Mouse (Mus musculus) G1E (cell line): ENCODE measurements around the gene Dync1h1. TPM values are rescaled to one million over a fixed set of nuclear protein-coding genes. Genes with fewer than 3 reads are reported as not detected.

Source experiments
- ATAC-seq: 2 replicates; pipeline ENCODE4 v1.8.0; 2016; ENCODE audit warnings: mild to moderate bottlenecking; ENCODE audit not compliant: insufficient number of reproducible peaks, poor library complexity, low FRiP score, severe bottlenecking; ENCODE audit errors: extremely low read depth
- DNase-seq: peaks from one replicate; pipeline ENCODE4 v3.0.0; 2012; ENCODE audit warnings: low spot score
- H3K27me3 ChIP-seq: 2 replicates; pipeline ENCODE4 v1.6.1; 2012; ENCODE audit warnings: mild to moderate bottlenecking, low read length, inconsistent platforms; ENCODE audit not compliant: insufficient read depth
- H3K36me3 ChIP-seq: replicated peaks from 2 replicates; pipeline ENCODE3; 2012; ENCODE audit warnings: mild to moderate bottlenecking, inconsistent platforms
- H3K4me1 ChIP-seq: 2 replicates; pipeline ENCODE4 v1.6.1; 2012; ENCODE audit warnings: low read depth, low read length, inconsistent platforms, mixed read lengths; ENCODE audit not compliant: insufficient read depth
- H3K4me3 ChIP-seq: 2 replicates; pipeline ENCODE4 v1.5.1; 2012; ENCODE audit warnings: low read depth, mild to moderate bottlenecking, inconsistent platforms, low read length, moderate library complexity, mixed read lengths
- H3K9me3 ChIP-seq: replicated peaks from 2 replicates; pipeline ENCODE4 v1.6.1; 2012; ENCODE audit warnings: inconsistent platforms
- CTCF ChIP-seq: IDR thresholded peaks from 2 replicates; pipeline ENCODE4 v1.5.1; 2012; ENCODE audit warnings: low read depth, low read length, inconsistent platforms, mixed read lengths
- GATA1 ChIP-seq: IDR thresholded peaks from 2 replicates; pipeline ENCODE4 v1.6.1; 2012; ENCODE audit warnings: borderline replicate concordance, low read length, inconsistent platforms, mixed read lengths
- GATA2 ChIP-seq: IDR thresholded peaks from 2 replicates; pipeline ENCODE4 v1.6.1; 2012; ENCODE audit warnings: low read depth, low read length, inconsistent platforms, borderline replicate concordance
- POLR2AphosphoS5 ChIP-seq: IDR thresholded peaks from 2 replicates; pipeline ENCODE4 v1.6.1; 2012; ENCODE audit warnings: low read depth, low read length, inconsistent platforms; ENCODE audit not compliant: insufficient replicate concordance
- TAL1 ChIP-seq: conservative IDR thresholded peaks from 2 replicates; pipeline ENCODE4 v1.6.1; 2012; ENCODE audit warnings: low read depth, low read length, inconsistent platforms, mixed read lengths
- polyA plus RNA-seq: library from polyadenylated mRNA; stranded (reverse); fragments of >175 nt; gene quantifications from 2 replicates; pipeline ENCODE4 v1.2.3, GENCODE M21; 2012
- total RNA-seq, 2 experiments: library from RNA; stranded (forward) in 1 of 2; stranded (reverse) in 1 of 2; fragments of 200-1000 nt in 1 of 2; fragments of >200 nt in 1 of 2; fragmentation: Nextera tagmentation in 1 of 2; gene quantifications; 2 replicates each; pipeline ENCODE4 v1.2.3; 2014 to 2017

Gene Dync1h1
- total and polyA plus RNA-seq, 3 experiments: 112 to 344 (median 251) TPM

- H3K9me3 ChIP-seq: no peaks in the 10 kb centered on the region
- TF ChIP-seq TAL1 (no peak), CTCF (no peak), GATA2 (no peak), GATA1 (no peak), POLR2AphosphoS5 (no peak)
- H3K4me3 ChIP-seq: no peak overlapping the region
- no peaks in the 10 kb centered on the region for H3K4me1 ChIP-seq
- ATAC-seq (no peak), DNase-seq (no peak)
- peaks cover 96% of the 10 kb centered on the region for H3K36me3 ChIP-seq
- no peaks in the 10 kb centered on the region; the same call in 1 of the 2 replicates for H3K27me3 ChIP-seq
Measured at GRCm38 (mm10) chr12:110558175-110558574, 43.1 kb upstream of the Dync1h1 start.

- Histone ChIP-seq H3K36me3 (peaks cover 95% of the 10 kb centered on the region), H3K9me3 (no peaks in the 10 kb centered on the region), H3K4me3 (no peak overlapping the region), H3K4me1 (no peaks in the 10 kb centered on the region), H3K27me3 (no peaks in the 10 kb centered on the region)
- DNase-seq (no peak), ATAC-seq (no peak)
- TF ChIP-seq CTCF: no peak
Measured at GRCm38 (mm10) chr12:110563383-110563782, 37.9 kb upstream of the Dync1h1 start.

GRCm38 (mm10) chr12:110564848-110565247 lies 36.4 kb upstream of the Dync1h1 start:
- DNase-seq (no peak), ATAC-seq (no peak)
- H3K4me1 ChIP-seq: no peaks in the 10 kb centered on the region
- no peak overlapping the region for H3K4me3 ChIP-seq
- H3K36me3 ChIP-seq: peaks cover 95% of the 10 kb centered on the region
- no peaks in the 10 kb centered on the region for H3K9me3 ChIP-seq
- no peak for TF ChIP-seq POLR2AphosphoS5
- no peak for TF ChIP-seq GATA2
- TF ChIP-seq TAL1: no peak
- TF ChIP-seq GATA1: no peak
- no peaks in the 10 kb centered on the region for H3K27me3 ChIP-seq

- DNase-seq: no peak
- peaks cover 95% of the 10 kb centered on the region for H3K36me3 ChIP-seq
- TF ChIP-seq POLR2AphosphoS5: no peak
- no peak for TF ChIP-seq TAL1
- TF ChIP-seq CTCF: no peak
- TF ChIP-seq GATA2: no peak
- no peak for TF ChIP-seq GATA1
Measured at GRCm38 (mm10) chr12:110566366-110566765, 34.9 kb upstream of the Dync1h1 start.

GRCm38 (mm10) chr12:110571050-110571449 lies 30.2 kb upstream of the Dync1h1 start:
- H3K36me3 ChIP-seq: peaks cover 99% of the 10 kb centered on the region
- TF ChIP-seq TAL1 (no peak), GATA2 (no peak), POLR2AphosphoS5 (no peak), CTCF (no peak), GATA1 (no peak)
- H3K4me1 ChIP-seq: no peaks in the 10 kb centered on the region
- no peak for ATAC-seq
- no peak overlapping the region for H3K4me3 ChIP-seq
- DNase-seq: no peak
- no peaks in the 10 kb centered on the region for H3K9me3 ChIP-seq
- H3K27me3 ChIP-seq: no peaks in the 10 kb centered on the region

More at GRCm38 (mm10) chr12:110566366-110566765, 34.9 kb upstream of the Dync1h1 start:
- no peaks in the 10 kb centered on the region for H3K27me3 ChIP-seq
- H3K4me1 ChIP-seq: no peaks in the 10 kb centered on the region
- no peak overlapping the region for H3K4me3 ChIP-seq
- ATAC-seq: no peak
- no peaks in the 10 kb centered on the region for H3K9me3 ChIP-seq

GRCm38 (mm10) chr12:110572351-110572750 lies 28.9 kb upstream of the Dync1h1 start:
- H3K4me3 ChIP-seq: no peak overlapping the region
- H3K4me1 ChIP-seq: no peaks in the 10 kb centered on the region
- H3K36me3 ChIP-seq: peaks cover 98% of the 10 kb centered on the region
- no peaks in the 10 kb centered on the region for H3K9me3 ChIP-seq
- ATAC-seq (no peak), DNase-seq (no peak)
- TF ChIP-seq POLR2AphosphoS5 (no peak), TAL1 (no peak), GATA1 (no peak), GATA2 (no peak), CTCF (no peak)
- H3K27me3 ChIP-seq: no peaks in the 10 kb centered on the region

GRCm38 (mm10) chr12:110573635-110574034 lies 27.6 kb upstream of the Dync1h1 start:
- peaks cover 98% of the 10 kb centered on the region for H3K36me3 ChIP-seq
- no peaks in the 10 kb centered on the region for H3K4me1 ChIP-seq
- H3K27me3 ChIP-seq: no peaks in the 10 kb centered on the region
- no peak for DNase-seq
- H3K4me3 ChIP-seq: no peak overlapping the region
- no peaks in the 10 kb centered on the region for H3K9me3 ChIP-seq
- TF ChIP-seq CTCF (no peak), TAL1 (no peak), GATA2 (no peak), POLR2AphosphoS5 (no peak), GATA1 (no peak)
- ATAC-seq: no peak
